Mouse (Mus musculus) liver, adult (tissue): ENCODE results near the gene Pls3.

Source experiments
- GATA4 ChIP-seq: IDR thresholded peaks from 2 replicates; pipeline ENCODE4 v1.6.1; 2014; ENCODE audit warnings: mild to moderate bottlenecking, low read length; ENCODE audit not compliant: insufficient replicate concordance

Pls3 gene

GRCm38 (mm10) chrX:75829240-75829866 is 45.6 kb downstream of the Pls3 start:
- TF ChIP-seq GATA4 = no peak

- no peak for TF ChIP-seq GATA4
Observed at GRCm38 (mm10) chrX:75818647-75819271, 56.2 kb downstream of the Pls3 start.

- TF ChIP-seq GATA4 = no peak
Observed at GRCm38 (mm10) chrX:75814958-75815357, 60.0 kb downstream of the Pls3 start.

GRCm38 (mm10) chrX:75814123-75814522 is 60.9 kb downstream of the Pls3 start:
- TF ChIP-seq GATA4 = no peak

- TF ChIP-seq GATA4 = no peak
Observed at GRCm38 (mm10) chrX:75796583-75796982, 78.4 kb downstream of the Pls3 start.

GRCm38 (mm10) chrX:75779796-75780195 is 95.2 kb downstream of the Pls3 start:
- TF ChIP-seq GATA4 = no peak

- no peak for TF ChIP-seq GATA4
Observed at GRCm38 (mm10) chrX:75777461-75777860, 97.5 kb downstream of the Pls3 start.

GRCm38 (mm10) chrX:75764794-75765328 is 110.1 kb downstream of the Pls3 start:
- no peak for TF ChIP-seq GATA4

GRCm38 (mm10) chrX:75764135-75764793 is 110.7 kb downstream of the Pls3 start:
- TF ChIP-seq GATA4 = no peak
